Mouse (Mus musculus) liver, adult 2 months (tissue): Measurements from ENCODE around the gene Zfp758.

Experiments used
- CTCF ChIP-seq: fragments of 200-500 bp; IDR thresholded peaks from 2 replicates; pipeline ENCODE4 v1.5.1; 2011; ENCODE audit warnings: low read depth, low read length, control low read depth
- POLR2A ChIP-seq: fragments of 200-500 bp; IDR thresholded peaks from 2 replicates; pipeline ENCODE4 v1.6.1; 2011; ENCODE audit warnings: low read length, control low read depth; ENCODE audit not compliant: insufficient read depth; ENCODE audit errors: extremely low read depth

DNA sequence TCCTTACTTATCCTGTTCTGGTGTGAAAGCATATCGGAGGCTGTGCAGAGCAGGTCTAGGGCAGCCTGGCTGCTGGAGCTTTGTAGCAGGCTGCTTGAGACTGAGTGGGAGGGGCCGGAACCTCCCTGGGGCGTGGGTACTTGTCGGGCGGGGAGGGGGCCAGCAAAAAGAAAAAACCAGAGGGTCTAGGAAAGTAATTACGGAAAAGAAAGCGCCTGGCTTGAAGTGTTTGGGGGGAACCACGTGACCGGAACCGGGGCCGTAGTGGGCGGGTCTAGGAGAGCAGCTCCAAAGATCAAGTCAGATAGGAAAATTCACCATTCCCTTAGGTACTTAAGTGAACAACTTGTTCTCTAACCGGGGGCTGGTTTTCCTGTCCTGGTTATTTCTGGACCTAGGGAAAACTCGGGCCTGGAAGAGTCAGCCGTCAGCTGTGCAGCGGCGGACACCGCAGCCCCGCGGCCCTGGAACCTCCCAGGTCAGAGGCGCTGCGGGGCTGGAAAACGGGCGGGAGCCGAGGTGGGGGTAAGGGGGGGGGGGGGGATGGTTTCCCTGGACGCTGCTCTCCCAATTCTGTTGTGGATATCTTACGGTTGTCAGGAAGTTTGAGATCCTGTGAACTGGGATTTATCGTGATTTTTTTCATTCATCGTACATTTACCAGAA lies 62.8 kb downstream of the Zfp758 start, which contains the start of gene Zfp946:
- TF ChIP-seq CTCF = no peak
- no peak for TF ChIP-seq POLR2A
